Mouse (Mus musculus) cerebellum, adult 18-20 months (tissue): ENCODE results near the gene Hfe.
"Not testable (repeated sequence)": the region's sequence is repeated elsewhere in the genome, so short reads cannot be mapped to it uniquely, and the experiment has no call there.

ENCODE experiments used
- DNase-seq, 2 experiments: peaks; one replicate each; pipeline ENCODE4 v3.0.0; 2021

The Hfe gene

GRCm38 (mm10) chr13:23709714-23710373 is 810 bp downstream of the Hfe start:
- DNase-seq, result no peak

- no peak for DNase-seq
Observed at GRCm38 (mm10) chr13:23708654-23709053, 2.0 kb downstream of the Hfe start.

GRCm38 (mm10) chr13:23708041-23708440 is 2.6 kb downstream of the Hfe start:
- DNase-seq, result no peak

DNA sequence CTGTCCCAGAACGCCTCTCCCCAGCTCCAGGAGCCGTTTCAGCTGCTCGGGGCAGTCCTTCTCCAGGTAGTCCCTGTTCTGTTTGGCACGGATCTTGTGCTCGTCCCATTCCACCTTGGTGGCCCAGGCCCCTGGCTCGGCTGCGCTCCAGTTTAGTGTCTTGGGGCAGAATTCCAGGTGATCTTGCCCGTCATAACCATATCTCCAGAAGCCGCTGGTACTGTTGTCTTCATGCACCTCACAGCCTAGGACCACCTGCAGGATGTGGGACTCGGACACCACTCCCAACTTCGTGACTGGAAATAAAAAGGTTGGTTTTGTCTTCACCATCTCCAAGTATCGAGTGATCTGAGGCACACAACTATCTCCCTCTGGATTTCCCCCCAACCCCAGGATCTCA is 3.9 kb downstream of the Hfe start:
- no peak for DNase-seq

DNA sequence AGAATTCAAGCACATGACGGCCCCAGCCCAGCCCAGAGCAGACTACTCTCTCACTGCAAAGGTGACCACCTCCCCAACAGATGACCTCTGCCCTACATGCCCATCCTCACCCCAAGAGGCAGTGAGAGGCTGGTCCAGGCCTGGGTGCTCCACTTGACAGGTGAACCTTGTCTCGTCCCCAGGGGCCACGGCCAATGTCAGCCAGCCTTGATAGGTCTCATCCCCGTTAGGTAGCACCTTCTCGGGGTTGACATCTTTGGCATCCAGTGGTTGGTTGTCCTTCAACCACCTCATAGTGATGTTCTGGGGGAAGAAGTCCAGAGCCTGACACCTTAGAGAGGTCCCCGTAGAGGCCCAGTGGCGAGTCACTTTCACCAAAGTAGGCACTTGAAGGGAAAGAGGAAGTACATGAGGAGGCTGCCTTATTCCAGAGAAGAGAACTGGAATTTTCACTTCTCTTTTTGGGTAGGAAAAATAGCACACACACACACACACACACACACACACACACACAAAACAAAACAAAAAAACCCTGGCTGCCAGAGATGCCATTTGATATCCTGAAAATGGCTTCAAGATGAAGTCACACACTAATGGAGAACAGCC is 4.8 kb downstream of the Hfe start:
- no peak for DNase-seq

DNA sequence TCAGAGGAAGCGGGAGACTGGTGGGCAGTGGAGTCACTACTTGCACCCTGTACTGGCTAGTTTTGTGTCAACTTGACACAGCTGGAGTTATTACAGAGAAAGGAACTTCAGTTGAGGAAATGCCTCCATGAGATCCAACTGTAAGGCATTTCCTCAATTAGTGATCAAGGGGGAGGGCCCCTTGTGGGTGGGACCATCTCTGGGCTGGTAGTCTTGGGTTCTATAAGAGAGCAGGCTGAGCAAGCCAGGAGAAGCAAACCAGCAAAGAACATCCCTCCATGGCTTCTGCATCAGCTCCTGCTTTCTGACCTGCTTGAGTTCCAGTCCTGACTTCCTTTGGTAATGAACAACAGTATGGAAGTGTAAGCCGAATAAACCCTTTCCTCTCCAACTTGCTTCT is 7.9 kb downstream of the Hfe start:
- DNase-seq, result not testable (repeated sequence)

DNA sequence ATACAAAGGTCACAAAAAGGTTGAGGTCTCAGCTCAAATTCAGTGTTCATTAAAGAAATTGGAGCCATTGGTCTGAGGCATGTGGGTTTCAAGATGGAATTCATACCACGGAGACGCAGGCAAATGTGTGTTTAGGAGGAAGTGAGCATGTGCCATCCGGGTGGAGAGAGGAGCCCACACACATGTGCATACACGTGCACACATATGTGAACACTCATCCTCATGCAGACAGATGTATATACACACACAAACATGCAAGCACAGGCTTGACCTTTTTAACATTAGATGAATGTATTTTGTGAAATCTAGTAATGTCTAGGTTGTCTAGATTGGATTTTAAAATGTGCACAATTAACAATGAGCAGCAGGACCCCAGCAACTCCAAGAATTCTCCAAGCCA is 8.4 kb downstream of the Hfe start:
- no peak for DNase-seq

GRCm38 (mm10) chr13:23700786-23701520 is 9.7 kb downstream of the Hfe start:
- DNase-seq, result peak; percentile 64 to 72

DNA sequence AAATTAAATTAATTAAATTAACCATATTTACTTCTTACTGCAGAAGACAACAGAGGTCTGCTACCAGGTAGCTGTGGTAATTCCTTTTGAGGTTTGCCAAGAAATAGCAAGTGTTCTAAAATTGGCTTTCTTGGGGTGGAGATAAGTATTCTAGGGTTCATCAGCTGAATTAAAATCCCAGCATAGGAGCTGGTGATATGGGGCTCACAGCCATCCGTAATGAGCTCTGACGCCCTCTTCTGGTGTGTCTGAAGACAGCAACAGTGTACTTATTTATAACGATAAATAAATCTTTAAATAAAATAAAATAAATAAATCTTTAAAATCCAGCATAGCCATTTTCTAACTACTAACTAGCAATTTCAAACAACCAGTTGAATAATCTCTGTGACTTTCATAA is 10.9 kb downstream of the Hfe start:
- no peak for DNase-seq

DNA sequence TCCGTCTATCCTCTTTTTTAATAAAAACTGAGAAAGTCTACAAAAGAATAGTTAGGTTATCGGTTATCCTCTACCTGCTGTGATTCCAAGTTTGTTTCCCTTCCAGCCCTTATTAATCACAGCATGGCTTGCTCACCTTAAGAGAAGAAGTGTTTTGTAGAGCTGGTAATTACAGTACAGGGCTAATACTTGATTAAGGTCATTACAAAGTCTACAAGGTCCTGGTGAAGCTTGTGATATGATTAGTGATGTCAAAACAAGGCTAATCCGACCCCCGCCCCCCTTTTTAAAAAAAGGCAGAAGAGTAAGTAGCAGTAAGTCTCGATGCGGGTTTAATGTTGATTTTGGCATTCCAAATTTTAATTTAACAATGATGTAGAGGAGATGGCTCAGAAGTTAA is 11.7 kb downstream of the Hfe start:
- DNase-seq, result no peak

GRCm38 (mm10) chr13:23698300-23698693 is 12.4 kb downstream of the Hfe start, which contains the start of gene Hist1h4c:
Gene Hist1h4c, minus strand, starts transcription at chr13:23698454.
- DNase-seq, result peak; percentile 96 to 98

DNA sequence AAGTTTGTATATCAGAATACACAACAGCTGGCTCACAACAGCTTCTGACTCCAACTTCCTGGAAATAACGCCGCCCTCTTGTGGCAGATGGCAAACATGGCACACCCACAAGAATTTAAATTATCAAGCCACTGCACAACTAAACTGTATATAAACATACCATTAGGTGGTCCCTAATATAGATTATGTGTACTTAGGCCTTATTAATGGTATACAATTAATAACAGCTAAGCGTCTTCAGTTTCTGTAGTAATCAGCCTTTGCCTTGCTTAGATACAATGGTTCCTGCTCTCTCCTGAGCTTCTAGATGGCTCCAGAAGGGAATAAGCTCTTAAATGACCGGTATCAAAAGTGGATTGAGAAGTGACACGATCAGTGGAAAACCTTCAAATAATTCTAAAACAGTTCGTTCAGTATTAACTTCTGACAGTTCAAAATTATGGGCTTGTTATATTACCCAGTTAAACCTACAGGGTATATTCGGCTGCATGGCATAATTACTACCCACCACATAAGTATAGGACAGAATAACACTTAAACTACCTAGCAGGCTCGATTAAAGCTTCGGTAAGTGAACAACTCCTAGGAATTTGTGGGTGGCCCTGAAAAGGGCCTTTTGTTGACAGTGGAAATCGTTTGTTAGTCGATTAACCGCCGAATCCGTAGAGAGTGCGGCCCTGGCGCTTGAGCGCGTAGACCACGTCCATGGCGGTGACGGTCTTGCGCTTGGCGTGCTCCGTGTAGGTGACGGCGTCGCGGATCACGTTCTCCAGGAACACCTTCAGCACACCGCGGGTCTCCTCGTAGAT is 13.0 kb downstream of the Hfe start:
- peak in 1 of 2 experiments; percentile 45 for DNase-seq

DNA sequence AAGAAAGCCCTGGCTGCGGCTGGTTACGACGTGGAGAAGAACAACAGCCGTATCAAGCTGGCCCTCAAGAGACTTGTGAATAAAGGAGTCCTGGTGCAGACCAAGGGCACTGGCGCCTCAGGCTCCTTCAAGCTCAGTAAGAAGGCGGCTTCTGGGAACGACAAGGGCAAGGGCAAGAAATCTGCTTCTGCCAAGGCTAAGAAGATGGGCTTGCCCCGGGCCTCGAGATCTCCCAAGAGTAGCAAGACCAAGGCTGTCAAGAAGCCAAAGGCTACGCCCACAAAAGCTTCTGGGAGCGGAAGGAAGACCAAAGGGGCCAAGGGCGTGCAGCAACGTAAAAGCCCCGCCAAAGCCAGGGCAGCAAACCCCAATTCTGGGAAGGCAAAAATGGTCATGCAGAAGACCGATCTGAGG is 14.6 kb downstream of the Hfe start:
- DNase-seq, result no peak

- DNase-seq, result no peak
Observed at GRCm38 (mm10) chr13:23695514-23695913, 15.1 kb downstream of the Hfe start, which contains the start of gene Hist1h1t. Gene Hist1h1t, plus strand, starts transcription at chr13:23695814.

- no peak for DNase-seq
Observed at GRCm38 (mm10) chr13:23694956-23695355, 15.7 kb downstream of the Hfe start.

GRCm38 (mm10) chr13:23693856-23694440 is 16.7 kb downstream of the Hfe start:
- no peak for DNase-seq

- no peak for DNase-seq
Observed at GRCm38 (mm10) chr13:23689459-23689858, 21.2 kb downstream of the Hfe start.

DNA sequence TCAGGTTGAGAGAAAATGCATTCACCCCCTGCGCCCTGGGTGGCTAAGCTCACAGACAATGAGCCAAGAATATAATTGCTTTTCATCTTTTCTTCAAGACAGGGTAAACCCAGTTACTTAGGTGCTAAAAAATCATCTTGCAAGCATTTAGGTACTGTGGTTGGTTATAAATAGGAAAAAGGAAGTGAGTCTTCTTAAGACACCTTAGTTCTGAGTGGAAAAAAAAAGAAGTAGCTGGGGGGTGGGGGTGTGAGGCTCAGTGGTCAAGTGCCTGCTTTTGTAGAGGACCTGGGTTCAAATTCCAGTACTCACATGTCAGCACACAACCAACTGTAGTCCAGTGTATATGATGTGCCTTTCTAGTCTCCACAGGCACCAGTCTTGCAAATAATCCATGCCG is 21.7 kb downstream of the Hfe start:
- no peak for DNase-seq

DNA sequence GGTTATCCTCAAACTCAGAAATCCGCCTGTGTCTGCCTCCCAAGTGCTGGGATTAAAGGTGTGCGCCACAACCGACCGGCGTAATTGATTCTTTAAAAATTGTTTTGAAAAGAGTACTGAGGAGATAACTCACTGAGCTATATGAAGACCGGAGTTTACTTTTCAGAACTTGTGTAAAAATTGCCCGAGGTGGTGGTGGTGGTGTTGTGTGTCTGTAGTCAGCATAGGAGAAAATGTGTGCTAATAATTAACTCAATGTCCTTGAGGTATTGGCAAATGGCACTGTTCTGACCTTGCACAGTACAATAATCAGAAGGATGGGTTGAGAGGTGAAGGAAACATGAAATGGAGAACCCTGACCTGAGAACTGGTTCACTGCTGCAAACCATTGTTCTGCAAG is 22.7 kb downstream of the Hfe start:
- DNase-seq, result no peak

DNA sequence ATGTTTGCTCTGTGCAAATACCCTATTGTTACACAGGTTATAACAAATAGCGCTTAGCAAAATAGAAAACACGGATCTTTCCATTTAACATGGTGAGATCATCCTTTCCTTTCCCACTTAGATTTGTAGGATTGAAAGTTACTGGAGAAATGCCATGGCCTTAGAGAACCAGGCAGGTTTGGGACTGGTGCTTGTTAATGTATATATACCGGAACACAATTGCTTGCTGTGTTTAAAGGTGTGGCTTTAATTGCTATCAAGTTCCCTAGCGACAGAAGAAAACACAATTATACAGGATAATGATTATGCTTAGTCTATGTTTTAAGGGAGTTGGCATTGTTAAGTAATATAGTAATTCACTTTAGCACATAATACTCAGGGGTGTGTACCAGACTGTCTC is 23.5 kb downstream of the Hfe start:
- no peak for DNase-seq

- no peak for DNase-seq
Observed at GRCm38 (mm10) chr13:23685966-23686365, 24.7 kb downstream of the Hfe start.

DNA sequence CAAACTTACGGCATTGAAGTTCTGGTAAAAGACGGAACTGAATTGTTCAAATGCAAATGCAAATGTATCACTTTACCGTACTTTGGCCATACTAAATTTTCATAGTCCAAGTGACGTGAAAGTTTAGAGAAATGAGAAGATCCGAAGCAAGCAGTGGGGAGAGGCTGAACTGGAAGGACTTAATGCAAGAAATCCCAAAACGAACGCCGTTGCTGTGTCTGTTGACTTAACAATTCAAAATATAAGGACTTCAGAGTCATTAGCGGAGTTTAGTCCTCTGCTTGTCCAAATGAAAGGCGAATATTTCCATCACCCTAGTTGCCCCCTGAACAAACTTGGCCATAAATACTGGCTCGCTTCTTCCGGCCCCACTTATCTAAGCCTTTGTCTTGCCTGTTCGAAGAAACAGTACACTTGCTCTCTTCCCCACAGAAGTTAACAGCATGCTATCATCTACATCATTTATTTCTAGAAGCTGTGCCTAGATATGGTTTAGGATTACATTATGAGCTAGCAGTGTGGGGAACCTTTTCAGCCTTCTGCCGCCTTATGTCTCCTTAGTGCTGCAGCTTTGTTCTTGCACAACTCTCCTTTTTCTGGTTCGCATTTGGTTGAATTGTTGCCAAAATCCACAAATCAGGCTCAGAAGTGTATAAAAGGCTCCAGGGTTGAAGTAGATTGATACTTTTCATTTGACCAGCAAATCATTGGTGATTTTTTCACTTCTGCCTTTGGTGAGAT is 25.4 kb downstream of the Hfe start:
- DNase-seq, result no peak
